Mouse (Mus musculus): ENCODE measurements around the gene Gfpt1.

GRCm38 (mm10) chr6:87051886-87052425, 9.3 kb downstream of the Gfpt1 start:
- TF ChIP-seq GATA1 (IDR thresholded peaks at IDR 0.05; ENCODE audit: borderline replicate concordance, low read length) (no peak), FLI1 (IDR thresholded peaks at IDR 0.05; ENCODE audit: low read length) (no peak)
